Mouse (Mus musculus): ENCODE measurements around the gene Zfp131.

GRCm38 (mm10) chr13:119810031-119810430 lies 19.3 kb upstream of the Zfp131 start:
- no peak for TF ChIP-seq POLR2A (IDR thresholded peaks at IDR 0.05; ENCODE audit: borderline replicate concordance, extremely low read depth, insufficient read depth, insufficient read length, poor library complexity, severe bottlenecking)
- no peak for TF ChIP-seq CTCF (IDR thresholded peaks at IDR 0.05; ENCODE audit: borderline replicate concordance, extremely low read depth, insufficient read depth, insufficient read length)

All from brain, embryonic 14.5 days (tissue).